Mouse (Mus musculus) megakaryocyte, embryonic 14.5 days (primary cell): ENCODE results near the gene Slc16a10.

Source experiments
- FLI1 ChIP-seq: IDR thresholded peaks from 2 replicates; pipeline ENCODE4 v1.6.1; 2012; ENCODE audit warnings: low read length, inconsistent platforms, mixed read lengths
- GATA1 ChIP-seq: IDR thresholded peaks from 3 replicates; pipeline ENCODE4 v1.6.1; 2012; ENCODE audit warnings: mixed read lengths, low read length, inconsistent platforms, borderline replicate concordance

GRCm38 (mm10) chr10:40147325-40148059 lies 5.4 kb upstream of the Slc16a10 start:
- TF ChIP-seq GATA1 (no peak), FLI1 (no peak)
